Mouse (Mus musculus) liver, postnatal 0 days (tissue): ENCODE results near the gene Rnf126. TPM values are rescaled to one million over a fixed set of nuclear protein-coding genes. Genes with fewer than 3 reads are reported as not detected.
A peak's percentile ranks its signal among the peaks of the same experiment; 100 is the strongest.

ENCODE experiments used
- ATAC-seq: fragments of 200-750 bp; cut with Nextera tagmentation; 2 replicates; pipeline ENCODE4 v1.8.0; 2017; ENCODE audit warnings: mild to moderate bottlenecking, moderate library complexity
- DNase-seq: peaks from one replicate; pipeline ENCODE4 v3.0.0-alpha.2; 2016
- H3K27ac ChIP-seq: fragments of 300-500 bp; sonication (generic); 2 replicates; pipeline ENCODE4 v1.5.1; 2014; ENCODE audit warnings: antibody characterized with exemption, moderate library complexity, mild to moderate bottlenecking, low read depth
- H3K27me3 ChIP-seq: fragments of 300-500 bp; sonication (generic); 2 replicates; pipeline ENCODE4 v1.6.1; 2014; ENCODE audit warnings: low read length, control low read depth, mixed read lengths; ENCODE audit not compliant: insufficient read depth
- H3K36me3 ChIP-seq: fragments of 300-500 bp; sonication (generic); replicated peaks from 2 replicates; pipeline ENCODE4 v1.6.1; 2014; ENCODE audit warnings: mild to moderate bottlenecking, control low read depth, low read length, moderate library complexity, mixed read lengths; ENCODE audit not compliant: insufficient read depth
- H3K4me1 ChIP-seq: fragments of 300-500 bp; sonication (generic); 2 replicates; pipeline ENCODE4 v1.6.1; 2014; ENCODE audit warnings: antibody characterized with exemption, mild to moderate bottlenecking, control low read depth; ENCODE audit not compliant: insufficient read depth
- H3K4me2 ChIP-seq: fragments of 300-500 bp; sonication (generic); 2 replicates; pipeline ENCODE4 v1.6.1; 2014; ENCODE audit warnings: low read depth, mild to moderate bottlenecking, low read length, moderate library complexity, mixed read lengths
- H3K4me3 ChIP-seq: fragments of 300-500 bp; sonication (generic); 2 replicates; pipeline ENCODE4 v1.5.1; 2014; ENCODE audit warnings: low read depth, low read length
- H3K9ac ChIP-seq: fragments of 300-500 bp; sonication (generic); replicated peaks from 2 replicates; pipeline ENCODE4 v1.6.1; 2014; ENCODE audit warnings: mild to moderate bottlenecking, moderate library complexity
- H3K9me3 ChIP-seq: fragments of 300-500 bp; sonication (generic); 2 replicates; pipeline ENCODE4 v1.6.1; 2016; ENCODE audit warnings: mild to moderate bottlenecking, control low read depth, low read length, mixed read lengths
- CTCF ChIP-seq: sonication (generic); IDR thresholded peaks from 2 replicates; pipeline ENCODE4 v1.5.1; 2016; ENCODE audit warnings: antibody characterized with exemption, low read depth
- EP300 ChIP-seq: IDR thresholded peaks from 2 replicates; pipeline ENCODE4 v1.6.1; 2016; ENCODE audit warnings: antibody characterized with exemption, low read depth, mild to moderate bottlenecking
- WGBS: fragments of 180-500 bp; shearing (Covaris S2); extraction: QIAGEN DNeasy Blood & Tissue Kit; methylation state at CpG from one replicate; pipeline ENCODE4 v1.1.7; 2014; ENCODE audit not compliant: insufficient replicate concordance; 5-methylcytosine and 5-hydroxymethylcytosine counted together
- polyA plus RNA-seq: library from polyadenylated mRNA; unstranded; fragments of >200 nt; fragmentation: Nextera tagmentation; extraction: Ambion mirVana; gene quantifications from 2 replicates; pipeline ENCODE4 v1.2.1, GENCODE M21; 2015

Gene Rnf126
- polyA plus RNA-seq, 1 experiment from 2014 or later: 28.2 TPM

DNA sequence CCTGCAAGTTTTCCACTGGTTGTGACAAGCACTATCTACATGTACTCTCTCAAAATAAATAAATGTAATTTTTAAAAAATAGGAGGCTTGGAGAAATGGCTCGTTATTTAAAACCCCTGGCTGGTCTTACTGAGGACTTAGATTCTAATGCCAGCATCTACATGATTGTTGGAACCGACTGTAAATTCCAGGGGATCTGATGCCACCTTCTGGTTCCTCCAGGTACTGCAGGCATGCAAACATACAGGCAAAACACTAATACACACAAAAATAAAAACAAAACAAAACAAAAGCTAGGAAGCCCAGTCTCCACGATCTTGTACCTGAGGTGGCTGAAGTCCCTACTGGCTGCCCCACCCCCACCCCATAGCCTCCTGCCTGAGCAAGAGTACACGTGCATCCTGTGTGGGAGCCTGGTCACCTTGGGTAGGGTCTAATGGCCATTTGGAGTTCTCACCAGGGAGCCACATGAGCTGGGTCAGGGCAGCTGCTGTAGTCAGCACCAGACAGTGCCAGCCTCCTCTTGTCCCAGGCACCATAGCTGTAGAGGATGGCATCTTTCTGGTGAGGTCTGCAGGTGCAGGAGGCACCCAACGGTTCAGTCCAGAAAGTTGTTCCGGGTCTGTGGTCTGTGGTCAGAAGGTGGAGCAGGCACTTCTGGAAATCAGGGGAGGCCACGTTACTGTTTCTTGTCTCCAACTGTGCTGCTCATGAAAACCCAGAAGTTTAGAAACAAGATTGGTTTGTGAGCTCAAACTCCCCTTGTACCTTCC lies 21.8 kb upstream of the Rnf126 start:
- WGBS: 17% methylated on average over 7 of the region's 7 CpGs
- peaks cover 8% of the 10 kb centered on the region; the same call in 1 of the 2 replicates for H3K4me1 ChIP-seq
- DNase-seq: peak; percentile 85
- H3K4me3 ChIP-seq: no peak overlapping the region
- no peak overlapping the region for H3K9ac ChIP-seq
- no peaks in the 10 kb centered on the region for H3K36me3 ChIP-seq
- peak overlapping the region; percentile 46 for H3K27ac ChIP-seq
- TF ChIP-seq CTCF: peak; percentile 90
- TF ChIP-seq EP300: no peak
- 0 out of 2 replicates have a peak, but pooled peaks cover 4% of the 10 kb centered on the region for H3K27me3 ChIP-seq
- peak overlapping the region; percentile 10; the same call in 1 of the 2 replicates for H3K4me2 ChIP-seq
- H3K9me3 ChIP-seq: no peaks in the 10 kb centered on the region
- peak; percentile 29; the same call in 1 of the 2 replicates for ATAC-seq

- H3K4me2 ChIP-seq: no peak overlapping the region
- ATAC-seq: no peak
- H3K27me3 ChIP-seq: peaks cover 20% of the 10 kb centered on the region; the same call in 1 of the 2 replicates
- TF ChIP-seq CTCF: peak; percentile 67
- no peak for TF ChIP-seq EP300
- WGBS: 50% methylated on average over 27 of the region's 27 CpGs
- H3K36me3 ChIP-seq: no peaks in the 10 kb centered on the region
- H3K27ac ChIP-seq: no peak overlapping the region
- DNase-seq: peak; percentile 68
- H3K9ac ChIP-seq: no peak overlapping the region
- H3K4me1 ChIP-seq: peaks cover 19% of the 10 kb centered on the region
- no peak overlapping the region for H3K4me3 ChIP-seq
- no peaks in the 10 kb centered on the region for H3K9me3 ChIP-seq
These were observed 17.4 kb upstream of the Rnf126 start for GRCm38 (mm10) chr10:79783920-79784800.

DNA sequence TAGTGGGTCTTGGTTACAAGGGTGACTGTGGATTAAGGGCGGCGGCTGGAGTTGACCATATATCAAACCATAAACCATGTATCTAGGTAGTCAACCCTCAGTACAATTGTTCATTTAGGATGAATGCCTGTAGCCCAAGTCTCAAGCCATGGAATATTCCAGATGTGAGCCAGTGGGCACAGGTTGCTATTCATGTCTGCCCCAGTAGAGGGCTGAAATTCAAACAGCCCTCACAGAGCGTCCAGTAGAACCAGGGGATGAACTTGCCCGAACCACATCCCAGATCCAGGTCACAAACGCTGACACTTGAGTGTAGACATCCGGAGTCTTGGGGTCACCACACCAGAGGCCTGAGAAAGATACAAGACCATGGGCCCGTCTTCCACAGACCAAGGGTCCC lies 16.3 kb upstream of the Rnf126 start:
- TF ChIP-seq CTCF: peak; percentile 47
- no peak for TF ChIP-seq EP300
- Histone ChIP-seq H3K27me3 (peaks cover 31% of the 10 kb centered on the region), H3K4me2 (no peak overlapping the region), H3K36me3 (no peaks in the 10 kb centered on the region), H3K27ac (no peak overlapping the region), H3K4me1 (peaks cover 19% of the 10 kb centered on the region), H3K4me3 (no peak overlapping the region), H3K9ac (no peak overlapping the region), H3K9me3 (no peaks in the 10 kb centered on the region)
- WGBS: 62% methylated on average over 7 of the region's 7 CpGs
- ATAC-seq: no peak
- DNase-seq: no peak

DNA sequence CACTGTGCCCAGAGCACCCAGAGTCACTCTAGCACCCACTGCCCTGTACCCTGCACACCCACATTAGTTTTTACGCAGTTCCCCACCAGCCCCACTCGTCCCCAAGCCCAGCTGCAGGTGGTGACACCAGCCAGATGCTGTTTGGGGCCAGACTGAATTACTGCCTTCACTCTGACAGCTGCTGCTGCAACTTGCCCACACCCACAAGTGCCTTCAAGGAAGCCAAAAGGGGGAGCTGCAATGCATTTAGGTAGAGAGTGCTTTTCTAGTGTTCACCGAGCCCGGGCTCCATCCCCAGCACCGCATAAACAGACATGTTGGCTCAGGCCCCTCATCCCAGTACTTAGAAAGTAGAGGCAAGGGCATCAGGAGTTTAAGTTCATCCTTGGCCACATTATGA lies 15.2 kb upstream of the Rnf126 start:
- TF ChIP-seq CTCF: peak; percentile 12; the same call in 1 of the 2 replicates
- TF ChIP-seq EP300: no peak
- ATAC-seq (no peak), DNase-seq (no peak)
- Histone ChIP-seq H3K4me2 (peak overlapping the region; percentile 18; the same call in 1 of the 2 replicates), H3K4me1 (peaks cover 26% of the 10 kb centered on the region), H3K27ac (no peak overlapping the region), H3K4me3 (no peak overlapping the region), H3K9me3 (no peaks in the 10 kb centered on the region), H3K27me3 (peaks cover 41% of the 10 kb centered on the region), H3K36me3 (no peaks in the 10 kb centered on the region), H3K9ac (no peak overlapping the region)
- WGBS: 63% methylated on average over 5 of the region's 5 CpGs

DNA sequence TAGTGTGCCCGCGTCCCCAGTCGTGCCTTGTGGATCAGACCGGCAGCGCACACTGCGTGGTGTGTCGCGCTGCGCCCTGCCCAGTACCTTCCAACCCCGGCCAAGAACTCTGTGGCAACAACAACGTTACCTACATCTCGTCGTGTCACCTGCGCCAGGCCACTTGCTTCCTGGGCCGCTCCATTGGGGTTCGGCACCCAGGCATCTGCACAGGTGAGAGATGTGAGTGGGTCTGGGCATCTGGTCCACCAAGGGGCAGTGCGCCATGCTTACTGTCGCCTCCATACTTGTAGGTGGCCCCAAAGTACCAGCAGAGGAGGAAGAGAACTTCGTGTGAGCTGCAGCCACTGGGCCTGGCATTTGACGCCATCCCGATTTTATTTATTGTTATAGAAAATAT lies 14.4 kb upstream of the Rnf126 start:
- H3K9me3 ChIP-seq: no peaks in the 10 kb centered on the region
- ATAC-seq: no peak
- H3K4me2 ChIP-seq: peak overlapping the region; percentile 79
- peak overlapping the region; percentile 49 for H3K4me3 ChIP-seq
- WGBS: 27% methylated on average over 21 of the region's 21 CpGs
- H3K27me3 ChIP-seq: peaks cover 44% of the 10 kb centered on the region
- no peak overlapping the region for H3K9ac ChIP-seq
- H3K27ac ChIP-seq: 0 out of 2 replicates have a peak overlapping the region, but pooled peaks have one; percentile 23
- peaks cover 26% of the 10 kb centered on the region for H3K4me1 ChIP-seq
- no peaks in the 10 kb centered on the region for H3K36me3 ChIP-seq
- DNase-seq: no peak
- no peak for TF ChIP-seq CTCF
- no peak for TF ChIP-seq EP300

DNA sequence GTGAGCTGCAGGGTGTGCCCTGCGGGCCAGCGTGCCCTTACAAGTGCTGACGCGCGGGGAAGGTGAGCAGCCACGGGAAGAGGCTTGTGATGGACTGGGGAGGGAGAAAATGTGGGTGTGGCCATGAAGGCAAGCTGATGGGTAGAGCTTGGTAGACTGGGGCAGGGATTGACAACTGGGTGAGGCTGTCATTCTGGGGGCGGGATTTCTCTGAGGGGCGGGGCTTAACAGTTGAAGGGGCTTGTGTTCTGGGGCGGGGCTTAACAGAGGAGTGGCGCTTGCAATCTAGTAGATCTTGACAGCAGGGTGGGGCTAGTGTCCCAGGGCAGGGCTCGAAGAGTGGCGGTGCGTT lies 13.9 kb upstream of the Rnf126 start:
- ATAC-seq: peak; percentile 61; the same call in 1 of the 2 replicates
- 0% methylated on average over 13 of the region's 13 CpGs for WGBS
- H3K9me3 ChIP-seq: no peaks in the 10 kb centered on the region
- no peak overlapping the region; the same call in 1 of the 2 replicates for H3K9ac ChIP-seq
- peak overlapping the region; percentile 49 for H3K4me3 ChIP-seq
- peaks cover 26% of the 10 kb centered on the region for H3K4me1 ChIP-seq
- TF ChIP-seq EP300 (no peak), CTCF (no peak)
- peak; percentile 81 for DNase-seq
- peaks cover 44% of the 10 kb centered on the region for H3K27me3 ChIP-seq
- peak overlapping the region; percentile 23 for H3K27ac ChIP-seq
- H3K4me2 ChIP-seq: peak overlapping the region; percentile 79
- no peaks in the 10 kb centered on the region for H3K36me3 ChIP-seq
